Mouse (Mus musculus) gastrocnemius, postnatal 25 days (tissue): ENCODE data around the gene Ctag2. TPM values are rescaled to one million over a fixed set of nuclear protein-coding genes. Genes with fewer than 3 reads are reported as not detected.

Experiments used
- DNase-seq: peaks from one replicate; pipeline ENCODE4 v3.0.0; 2022
- long read RNA-seq, 2 experiments: library from polyadenylated mRNA; stranded (forward); transcript quantifications; one replicate each; pipeline ENCODE4 v2.0.0; 2021
- total RNA-seq, 2 experiments: library from RNA; stranded (reverse); gene quantifications; 1 replicate in 1 of 2; 2 replicates in 1 of 2; pipeline ENCODE4 v1.2.3; 2021

The Ctag2 gene
- not detected for total RNA-seq
- long read RNA-seq, experiment 1 = 0 reads
- long read RNA-seq, experiment 2 = 0 reads

DNA sequence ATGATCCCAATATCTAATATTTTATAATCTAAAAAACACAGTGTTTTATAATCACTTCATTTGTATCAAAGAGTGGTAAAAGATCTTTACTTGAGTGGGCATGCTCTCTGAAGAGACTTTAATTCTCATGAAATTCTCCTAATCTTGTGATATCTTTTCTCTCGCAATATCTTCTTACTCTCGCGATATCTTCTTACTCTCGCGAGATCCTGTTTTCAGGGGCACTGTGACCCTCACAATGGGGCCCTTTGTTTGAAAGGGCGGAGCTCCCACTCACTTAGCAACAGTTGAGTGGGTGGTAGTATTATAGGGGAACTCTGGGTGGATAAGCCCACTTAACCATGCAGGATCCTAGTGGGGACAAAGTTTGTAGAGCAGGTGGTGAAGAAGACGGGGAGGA is at the start of gene Ctag2:
TSS of gene Ctag2 (plus strand) at position 301 of the 400 bp plus-strand sequence.
- no peak for DNase-seq
